Mouse (Mus musculus): ENCODE measurements around the gene Olfr1293-ps.

Gene Olfr1293-ps

DNA sequence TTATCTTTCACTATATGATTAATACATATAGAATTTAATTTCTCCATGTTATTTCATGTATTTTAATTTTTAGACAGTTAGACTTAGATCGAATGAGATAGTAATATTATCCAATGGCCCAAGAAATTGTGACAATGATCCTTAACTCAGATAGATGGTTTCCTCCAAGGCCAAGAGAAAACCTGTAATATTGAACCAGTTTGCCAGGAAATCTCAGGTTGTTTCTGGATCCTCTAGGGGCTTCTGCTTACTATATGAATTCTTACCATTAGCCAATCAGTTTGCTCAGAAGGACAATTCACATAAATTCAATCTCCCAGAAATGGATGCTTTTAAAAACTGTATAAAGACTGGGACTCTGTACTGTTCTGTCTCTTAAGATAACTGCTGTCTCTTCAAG is at the start of gene Olfr1293-ps:
Gene Olfr1293-ps, plus strand, starts transcription at position 301 of the 400 bp plus-strand sequence.
- no peak for DNase-seq (ENCODE audit: low spot score)

DNA sequence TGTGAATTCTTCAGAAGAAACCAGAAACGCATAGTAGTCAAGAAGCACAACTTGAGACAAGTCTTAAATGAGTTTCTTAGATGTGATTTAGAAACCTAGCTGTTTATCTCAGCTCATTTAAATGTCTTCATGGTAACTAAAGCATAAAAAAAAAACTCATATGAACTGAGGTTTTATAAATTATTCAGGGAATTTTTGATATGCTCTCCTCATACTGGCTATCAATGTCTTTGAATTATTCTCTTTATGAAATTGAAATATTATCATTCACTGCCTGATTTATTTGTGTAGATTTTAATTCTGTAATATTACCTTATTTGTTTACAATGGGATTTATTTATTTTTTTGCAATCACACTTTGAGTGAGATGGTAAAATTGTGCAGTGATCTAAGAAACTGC is 44.5 kb upstream of the Olfr1293-ps start, which contains the start of gene Olfr1289:
Gene Olfr1289, plus strand, starts transcription at position 301 of the 400 bp plus-strand sequence.
- no peak for DNase-seq (ENCODE audit: low spot score)

DNA sequence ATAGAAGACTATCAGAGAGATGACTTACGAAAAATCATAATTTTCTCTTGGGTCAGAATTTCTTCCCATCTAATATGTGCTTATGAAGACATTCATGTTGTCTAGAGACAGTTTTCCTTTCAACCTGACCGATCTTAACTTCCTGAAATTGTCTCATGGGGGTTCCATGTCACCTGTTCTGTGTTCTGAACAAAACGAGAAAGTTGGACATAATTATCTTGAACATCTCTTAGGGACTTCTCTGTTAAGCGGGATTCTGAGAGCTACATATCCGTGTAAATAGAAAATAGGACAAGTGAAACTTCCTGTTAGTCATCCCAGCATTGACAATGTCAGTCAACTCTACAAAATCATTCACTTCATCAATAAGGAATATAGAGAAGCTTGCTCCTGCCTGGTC is 31.3 kb upstream of the Olfr1293-ps start, which contains the start of gene Olfr1290:
Gene Olfr1290, minus strand, starts transcription at position 101 of the 400 bp plus-strand sequence.
- DNase-seq (ENCODE audit: low spot score), result no peak

DNA sequence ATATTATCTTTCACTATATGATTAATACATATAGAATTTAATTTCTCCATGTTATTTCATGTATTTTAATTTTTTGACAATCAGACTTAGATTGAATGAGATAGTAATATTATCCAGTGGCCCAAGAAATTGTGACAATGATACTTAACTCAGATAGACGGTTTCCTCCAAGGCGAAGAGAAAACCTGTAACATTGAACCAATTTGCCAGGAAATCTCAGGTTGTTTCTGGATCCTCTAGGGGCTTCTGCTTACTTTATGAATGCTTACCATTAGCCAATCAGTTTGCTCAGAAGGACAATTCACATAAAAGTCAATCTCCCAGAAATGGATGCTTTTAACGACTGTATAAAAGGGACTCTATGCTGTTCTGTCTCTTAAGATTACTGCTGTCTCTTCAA is 28.1 kb upstream of the Olfr1293-ps start, which contains the start of gene Olfr1291-ps1:
Gene Olfr1291-ps1, plus strand, starts transcription at position 301 of the 400 bp plus-strand sequence.
- no peak for DNase-seq (ENCODE audit: low spot score)

DNA sequence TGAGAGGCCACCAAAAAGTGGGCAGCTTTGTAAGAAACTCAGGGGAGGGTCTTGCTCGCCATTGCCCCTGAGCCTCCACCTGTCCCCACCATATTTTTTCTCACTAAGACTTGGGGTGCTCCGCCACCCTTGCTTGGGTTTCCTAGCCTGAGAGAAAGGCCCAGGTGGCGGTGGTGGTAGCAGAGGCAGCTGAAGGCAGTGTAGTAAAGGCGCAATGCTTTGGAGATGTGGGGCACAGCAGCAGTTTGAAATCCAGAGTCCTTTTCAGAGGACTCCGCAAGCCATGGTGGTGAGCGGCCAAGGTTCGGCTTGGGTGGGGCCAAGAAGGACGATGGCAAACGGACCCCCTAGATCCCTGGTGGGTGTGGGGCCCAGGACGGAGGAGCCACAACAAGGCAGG is 7.6 kb upstream of the Olfr1293-ps start:
- no peak for DNase-seq (ENCODE audit: low spot score)

DNA sequence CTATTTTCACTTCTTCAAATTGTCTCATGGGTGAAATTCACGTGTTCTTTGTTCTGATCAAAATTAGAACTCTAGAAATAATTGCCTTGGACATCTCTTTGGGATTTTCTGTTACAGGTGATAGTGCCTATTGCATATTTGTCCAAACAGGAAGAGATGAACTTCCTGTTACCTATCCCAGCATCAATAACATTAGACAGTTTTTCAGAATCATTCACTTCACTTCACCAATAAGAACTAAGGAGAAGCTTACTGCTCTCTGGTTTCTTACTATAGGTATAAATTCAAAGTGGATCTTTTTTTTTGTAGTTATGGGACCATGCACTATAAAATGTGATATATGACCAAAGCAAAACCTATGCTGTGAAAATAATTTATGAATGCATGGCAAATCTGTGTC is 15.2 kb downstream of the Olfr1293-ps start, which contains the start of gene Olfr1294:
Gene Olfr1294, minus strand, starts transcription at position 101 of the 400 bp plus-strand sequence.
- DNase-seq (ENCODE audit: low spot score), result no peak

DNA sequence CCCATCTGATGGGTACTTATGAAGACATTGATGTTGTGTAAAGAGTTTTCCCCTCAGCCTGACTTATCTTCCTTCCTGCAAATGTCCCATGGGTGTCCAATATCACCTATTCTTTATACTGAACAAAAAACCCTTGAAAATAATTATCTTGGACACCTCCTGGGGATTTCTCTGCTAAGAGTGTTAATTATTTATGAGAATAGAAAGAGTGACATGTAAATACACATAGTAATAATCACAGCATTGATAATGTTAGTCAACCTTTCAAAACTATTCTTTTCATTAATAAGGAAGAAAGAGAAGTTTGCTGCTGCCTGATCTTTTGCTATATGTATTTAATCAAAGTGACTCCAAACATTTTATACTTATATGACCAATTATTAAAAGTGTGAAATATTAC is 44.6 kb downstream of the Olfr1293-ps start, which contains the start of gene Olfr1295:
Gene Olfr1295, minus strand, starts transcription at position 101 of the 400 bp plus-strand sequence.
- DNase-seq (ENCODE audit: low spot score), result no peak
